Mouse (Mus musculus): Measurements from ENCODE around the gene Elac2.

GRCm38 (mm10) chr11:64931060-64931770 lies 47.6 kb upstream of the Elac2 start:
- TF ChIP-seq CTCF (IDR thresholded peaks at IDR 0.05; ENCODE audit: extremely low read depth, insufficient read length, insufficient replicate concordance, low read depth, low read length) (no peak), POLR2A (IDR thresholded peaks at IDR 0.05; ENCODE audit: low read depth, low read length) (no peak)

All from small intestine, adult 2 months (tissue).